Mouse (Mus musculus): ENCODE measurements around the gene D330020A13Rik. TPM values are rescaled to one million over a fixed set of nuclear protein-coding genes. Genes with fewer than 3 reads are reported as not detected.
"Not testable (repeated sequence)": the region's sequence is repeated elsewhere in the genome, so short reads cannot be mapped to it uniquely, and the experiment has no call there.

The D330020A13Rik gene
- polyA plus RNA-seq, 1 experiment from 2014 or later = not detected

GRCm38 (mm10) chr6:120288541-120288940 lies 5.6 kb upstream of the D330020A13Rik start:
- WGBS = 50% methylated on average over 7 of the region's 7 CpGs
- H3K36me3 ChIP-seq (ENCODE audit: control insufficient read depth, insufficient read depth, low read length) = no peaks in the 10 kb centered on the region
- H3K4me2 ChIP-seq (ENCODE audit: low read depth, low read length) = no peak overlapping the region
- H3K27me3 ChIP-seq (ENCODE audit: control insufficient read depth, insufficient read depth, low read length) = peaks cover 4% of the 10 kb centered on the region; the same call in 1 of the 2 replicates
- H3K9me3 ChIP-seq (ENCODE audit: control insufficient read depth, low read length) = no peaks in the 10 kb centered on the region
- ATAC-seq (ENCODE audit: low read depth) = no peak
- H3K27ac ChIP-seq (ENCODE audit: low read depth, low read length) = no peak overlapping the region
- H3K4me3 ChIP-seq (ENCODE audit: low read depth, low read length) = no peak overlapping the region
- no peaks in the 10 kb centered on the region for H3K4me1 ChIP-seq (ENCODE audit: control insufficient read depth, insufficient read depth, low read length)
- H3K9ac ChIP-seq (replicated peaks; ENCODE audit: low read depth, low read length) = no peak overlapping the region

- Histone ChIP-seq H3K4me2 (ENCODE audit: low read depth, low read length) (no peak overlapping the region), H3K36me3 (ENCODE audit: control insufficient read depth, insufficient read depth, low read length) (no peaks in the 10 kb centered on the region), H3K9ac (replicated peaks; ENCODE audit: low read depth, low read length) (no peak overlapping the region), H3K27ac (ENCODE audit: low read depth, low read length) (no peak overlapping the region), H3K27me3 (ENCODE audit: control insufficient read depth, insufficient read depth, low read length) (peaks cover 4% of the 10 kb centered on the region; the same call in 1 of the 2 replicates), H3K4me1 (ENCODE audit: control insufficient read depth, insufficient read depth, low read length) (no peaks in the 10 kb centered on the region), H3K4me3 (ENCODE audit: low read depth, low read length) (no peak overlapping the region), H3K9me3 (ENCODE audit: control insufficient read depth, low read length) (no peaks in the 10 kb centered on the region)
- ATAC-seq (ENCODE audit: low read depth) = no peak
- 84% methylated on average over 4 of the region's 4 CpGs for WGBS
Observed at GRCm38 (mm10) chr6:120289430-120289829, 4.7 kb upstream of the D330020A13Rik start.

- 92% methylated on average over 7 of the region's 7 CpGs for WGBS
- Histone ChIP-seq H3K4me1 (ENCODE audit: control insufficient read depth, insufficient read depth, low read length) (no peaks in the 10 kb centered on the region), H3K4me3 (ENCODE audit: low read depth, low read length) (no peak overlapping the region), H3K27me3 (ENCODE audit: control insufficient read depth, insufficient read depth, low read length) (peaks cover 4% of the 10 kb centered on the region; the same call in 1 of the 2 replicates), H3K4me2 (ENCODE audit: low read depth, low read length) (no peak overlapping the region), H3K27ac (ENCODE audit: low read depth, low read length) (no peak overlapping the region), H3K36me3 (ENCODE audit: control insufficient read depth, insufficient read depth, low read length) (no peaks in the 10 kb centered on the region), H3K9ac (replicated peaks; ENCODE audit: low read depth, low read length) (no peak overlapping the region), H3K9me3 (ENCODE audit: control insufficient read depth, low read length) (no peaks in the 10 kb centered on the region)
- ATAC-seq (ENCODE audit: low read depth) = no peak
Observed at GRCm38 (mm10) chr6:120291396-120292009, 2.7 kb upstream of the D330020A13Rik start.

- no peaks in the 10 kb centered on the region for H3K9me3 ChIP-seq (ENCODE audit: control insufficient read depth, low read length)
- 0% methylated on average over 16 of the region's 16 CpGs for WGBS
- H3K4me1 ChIP-seq (ENCODE audit: control insufficient read depth, insufficient read depth, low read length) = no peaks in the 10 kb centered on the region
- peak; percentile 70 for ATAC-seq (ENCODE audit: low read depth)
- no peak overlapping the region for H3K27ac ChIP-seq (ENCODE audit: low read depth, low read length)
- H3K9ac ChIP-seq (replicated peaks; ENCODE audit: low read depth, low read length) = peak overlapping the region; percentile 53
- H3K4me2 ChIP-seq (ENCODE audit: low read depth, low read length) = peak overlapping the region; percentile 99
- H3K36me3 ChIP-seq (ENCODE audit: control insufficient read depth, insufficient read depth, low read length) = no peaks in the 10 kb centered on the region
- H3K4me3 ChIP-seq (ENCODE audit: low read depth, low read length) = peak overlapping the region; percentile 63
- H3K27me3 ChIP-seq (ENCODE audit: control insufficient read depth, insufficient read depth, low read length) = peaks cover 4% of the 10 kb centered on the region; the same call in 1 of the 2 replicates
Observed at GRCm38 (mm10) chr6:120294785-120295133, 595 bp downstream of the D330020A13Rik start.

GRCm38 (mm10) chr6:120296589-120296988 lies 2.4 kb downstream of the D330020A13Rik start:
- H3K9ac ChIP-seq (replicated peaks; ENCODE audit: low read depth, low read length); H3K9me3 ChIP-seq (ENCODE audit: control insufficient read depth, low read length); H3K4me3 ChIP-seq (ENCODE audit: low read depth, low read length); H3K27ac ChIP-seq (ENCODE audit: low read depth, low read length); H3K27me3 ChIP-seq (ENCODE audit: control insufficient read depth, insufficient read depth, low read length); H3K4me2 ChIP-seq (ENCODE audit: low read depth, low read length); ATAC-seq (ENCODE audit: low read depth); H3K4me1 ChIP-seq (ENCODE audit: control insufficient read depth, insufficient read depth, low read length); H3K36me3 ChIP-seq (ENCODE audit: control insufficient read depth, insufficient read depth, low read length): not testable (repeated sequence)
- WGBS = 97% methylated on average over 2 of the region's 2 CpGs

- WGBS = 32% methylated on average over 6 of the region's 6 CpGs
- Histone ChIP-seq H3K9me3 (ENCODE audit: control insufficient read depth, low read length) (no peaks in the 10 kb centered on the region), H3K9ac (replicated peaks; ENCODE audit: low read depth, low read length) (no peak overlapping the region), H3K27me3 (ENCODE audit: control insufficient read depth, insufficient read depth, low read length) (no peaks in the 10 kb centered on the region), H3K36me3 (ENCODE audit: control insufficient read depth, insufficient read depth, low read length) (no peaks in the 10 kb centered on the region), H3K4me1 (ENCODE audit: control insufficient read depth, insufficient read depth, low read length) (no peaks in the 10 kb centered on the region), H3K27ac (ENCODE audit: low read depth, low read length) (no peak overlapping the region), H3K4me3 (ENCODE audit: low read depth, low read length) (no peak overlapping the region), H3K4me2 (ENCODE audit: low read depth, low read length) (no peak overlapping the region)
- no peak for ATAC-seq (ENCODE audit: low read depth)
Observed at GRCm38 (mm10) chr6:120301137-120301536, 7.0 kb downstream of the D330020A13Rik start.

GRCm38 (mm10) chr6:120302755-120303316 lies 8.7 kb downstream of the D330020A13Rik start:
- Histone ChIP-seq H3K4me3 (ENCODE audit: low read depth, low read length) (no peak overlapping the region), H3K9ac (replicated peaks; ENCODE audit: low read depth, low read length) (no peak overlapping the region), H3K27ac (ENCODE audit: low read depth, low read length) (no peak overlapping the region)

GRCm38 (mm10) chr6:120306859-120307594 lies 12.9 kb downstream of the D330020A13Rik start:
- Histone ChIP-seq H3K27me3 (ENCODE audit: control insufficient read depth, insufficient read depth, low read length) (no peaks in the 10 kb centered on the region), H3K27ac (ENCODE audit: low read depth, low read length) (no peak overlapping the region), H3K4me2 (ENCODE audit: low read depth, low read length) (no peak overlapping the region), H3K36me3 (ENCODE audit: control insufficient read depth, insufficient read depth, low read length) (no peaks in the 10 kb centered on the region), H3K9ac (replicated peaks; ENCODE audit: low read depth, low read length) (no peak overlapping the region), H3K4me3 (ENCODE audit: low read depth, low read length) (no peak overlapping the region), H3K9me3 (ENCODE audit: control insufficient read depth, low read length) (no peaks in the 10 kb centered on the region), H3K4me1 (ENCODE audit: control insufficient read depth, insufficient read depth, low read length) (no peaks in the 10 kb centered on the region)
- no peak for ATAC-seq (ENCODE audit: low read depth)
- 82% methylated on average over 3 of the region's 3 CpGs for WGBS

More at GRCm38 (mm10) chr6:120302755-120303316, 8.7 kb downstream of the D330020A13Rik start:
- Histone ChIP-seq H3K9me3 (ENCODE audit: control insufficient read depth, low read length) (no peaks in the 10 kb centered on the region), H3K4me2 (ENCODE audit: low read depth, low read length) (peak overlapping the region; percentile 24), H3K4me1 (ENCODE audit: control insufficient read depth, insufficient read depth, low read length) (no peaks in the 10 kb centered on the region), H3K36me3 (ENCODE audit: control insufficient read depth, insufficient read depth, low read length) (no peaks in the 10 kb centered on the region), H3K27me3 (ENCODE audit: control insufficient read depth, insufficient read depth, low read length) (no peaks in the 10 kb centered on the region)
- ATAC-seq (ENCODE audit: low read depth) = no peak
- 30% methylated on average over 16 of the region's 16 CpGs for WGBS

- no peaks in the 10 kb centered on the region for H3K27me3 ChIP-seq (ENCODE audit: control insufficient read depth, insufficient read depth, low read length)
- no peak for ATAC-seq (ENCODE audit: low read depth)
- H3K36me3 ChIP-seq (ENCODE audit: control insufficient read depth, insufficient read depth, low read length) = no peaks in the 10 kb centered on the region
- no peaks in the 10 kb centered on the region for H3K4me1 ChIP-seq (ENCODE audit: control insufficient read depth, insufficient read depth, low read length)
- H3K9ac ChIP-seq (replicated peaks; ENCODE audit: low read depth, low read length) = no peak overlapping the region
- H3K4me2 ChIP-seq (ENCODE audit: low read depth, low read length) = no peak overlapping the region
- 64% methylated on average over 9 of the region's 9 CpGs for WGBS
- H3K27ac ChIP-seq (ENCODE audit: low read depth, low read length) = no peak overlapping the region
- no peaks in the 10 kb centered on the region for H3K9me3 ChIP-seq (ENCODE audit: control insufficient read depth, low read length)
- no peak overlapping the region for H3K4me3 ChIP-seq (ENCODE audit: low read depth, low read length)
Observed at GRCm38 (mm10) chr6:120309338-120309737, 15.2 kb downstream of the D330020A13Rik start.
